In the genomic region with DNA sequence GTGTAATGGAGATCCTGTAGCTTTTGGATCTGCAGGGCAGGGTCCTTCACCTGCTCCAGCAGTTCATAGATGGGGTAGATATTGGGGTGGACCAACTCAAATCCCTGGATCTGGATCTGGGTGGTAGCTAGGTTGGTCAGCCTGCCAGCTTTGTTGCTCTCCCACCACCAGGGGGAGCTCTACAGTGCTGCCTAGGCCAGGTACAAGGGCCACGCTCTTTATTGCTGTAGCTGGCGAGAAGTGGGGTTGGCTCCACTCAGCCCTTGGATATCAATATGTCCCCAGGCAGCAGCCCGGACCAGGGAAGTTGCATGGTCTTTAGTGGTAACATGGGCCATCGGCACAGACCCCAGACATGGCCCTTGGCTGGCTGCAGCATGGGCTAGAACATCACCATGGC, we compare ENCODE assay signal across 8 mouse cellular contexts. TPM values are rescaled to one million over a fixed set of nuclear protein-coding genes. Genes with fewer than 3 reads are reported as not detected.
DNase-seq lines count a peak whose midpoint lies in the region; ATAC-seq and TF ChIP-seq lines count a peak whose summit lies in the region.

No protein-coding gene starts in this region.

- TF ChIP-seq POLR2A in olfactory bulb, adult 2 months (IDR thresholded peaks at IDR 0.05; ENCODE audit: insufficient read depth, low read depth, low read length): no peak

- 91% methylated on average over 4 of the region's 4 CpGs for WGBS in olfactory bulb, adult 2 months
- 87% methylated on average over 4 of the region's 4 CpGs for WGBS in forebrain, embryonic 16.5 days

- no peaks in the 10 kb centered on the region for H3K27me3 ChIP-seq in forebrain, embryonic 16.5 days (replicated peaks; ENCODE audit: control insufficient read depth, insufficient read depth, low read length)

- H3K36me3 ChIP-seq in forebrain, embryonic 16.5 days (ENCODE audit: control insufficient read depth, insufficient read depth): no peaks in the 10 kb centered on the region

- H3K9ac ChIP-seq in forebrain, embryonic 16.5 days (replicated peaks; ENCODE audit: low read depth, low read length): no peak overlapping the region

- H3K27ac ChIP-seq in olfactory bulb, adult 2 months (ENCODE audit: insufficient read depth, low read depth, low read length): no peak overlapping the region
- no peak overlapping the region for H3K27ac ChIP-seq in forebrain, embryonic 16.5 days (ENCODE audit: low read length)

- TF ChIP-seq CTCF in olfactory bulb, adult 2 months (IDR thresholded peaks at IDR 0.05; ENCODE audit: insufficient read depth, low read depth, low read length): peak; percentile 45; the same call in 1 of the 2 replicates

- peak; percentile 33 for DNase-seq in heart, postnatal 4 days
- DNase-seq in heart, adult 9 months (ENCODE audit: low spot score in 2 of 2): no peak
- peak; percentile 68 for DNase-seq in adrenal gland, postnatal 25 days
- DNase-seq in ovary, adult 18-20 months (ENCODE audit: low spot score): no peak

- no peaks in the 10 kb centered on the region for H3K9me3 ChIP-seq in forebrain, embryonic 16.5 days (ENCODE audit: control insufficient read depth, low read length)

- peak; percentile 49 for ATAC-seq in CD4-positive, CD25-positive, alpha-beta regulatory T cell, adult 4 months
- peak; percentile 68; the same call in 1 of the 2 replicates for ATAC-seq in erythroid progenitor cell, adult 5-6 weeks (replicated peaks; ENCODE audit: low FRiP score, poor library complexity, severe bottlenecking)
- ATAC-seq in forebrain, embryonic 16.5 days: no peak

- no peak overlapping the region for H3K4me3 ChIP-seq in olfactory bulb, adult 2 months (ENCODE audit: insufficient read depth, low read depth, low read length)
- no peak overlapping the region for H3K4me3 ChIP-seq in forebrain, embryonic 16.5 days (replicated peaks; ENCODE audit: low read length)

- 0 out of 2 replicates have a peak, but pooled peaks cover 3% of the 10 kb centered on the region for H3K4me1 ChIP-seq in olfactory bulb, adult 2 months (ENCODE audit: control insufficient read depth, insufficient read depth, low read length)
- peaks cover 4% of the 10 kb centered on the region for H3K4me1 ChIP-seq in forebrain, embryonic 16.5 days (replicated peaks; ENCODE audit: control insufficient read depth, insufficient read depth, low read length)

- no peak overlapping the region for H3K4me2 ChIP-seq in forebrain, embryonic 16.5 days (ENCODE audit: low read length)

RNA-seq across cellular contexts. Expression of a gene that starts 15.6 kb away (rescaled TPM):
- 10 to 100 TPM; 11.1 to 13.6 TPM for total RNA-seq in heart, postnatal 4 days (2021)
- polyA plus RNA-seq in CD4-positive, CD25-positive, alpha-beta regulatory T cell, adult 4 months (2017; shearing (Covaris generic)): 1 to 10 TPM; 4.0 to 8.2 TPM
- 399 and 527 TPM in 2 replicates for total RNA-seq in adrenal gland, postnatal 25 days (2021)
- total RNA-seq in erythroid progenitor cell, adult 5-6 weeks (2015; ENCODE audit: low replicate concordance): 0.42 TPM in 1 of 2 replicates, not detected in the other
- not detected in 2 replicates for total RNA-seq in erythroid progenitor cell, adult 5-6 weeks (2017; ENCODE audit: low replicate concordance)
- not detected in 2 replicates for polyA plus RNA-seq in olfactory bulb, adult 2 months (2012; ENCODE audit: insufficient read depth, insufficient read length, low replicate concordance, missing spikeins)
- 14.4 and 23.4 TPM in 2 replicates for polyA plus RNA-seq in forebrain, embryonic 16.5 days (2015; fragmentation: Nextera tagmentation; extraction: Ambion mirVana)

Comparison
In these comparisons a context has a peak if more than half of its experiments do, and no peak if none do; other contexts are left out.
1. DNase-seq: peak in heart, postnatal 4 days (single experiment) and adrenal gland, postnatal 25 days (single experiment); none in heart, adult 9 months (0 of 2) and ovary, adult 18-20 months (single experiment).
2. RNA of a gene that starts 15.6 kb away (total RNA-seq): 399 to 527 TPM in adrenal gland, postnatal 25 days; 11.1 to 13.6 TPM in heart, postnatal 4 days and 0.42 TPM in erythroid progenitor cell, adult 5-6 weeks; every median in the first group is over 10 times any median in the second.